Mouse (Mus musculus): ENCODE data around the gene BC024063. TPM values are rescaled to one million over a fixed set of nuclear protein-coding genes. Genes with fewer than 3 reads are reported as not detected.
"Not testable (repeated sequence)": the region's sequence is repeated elsewhere in the genome, so short reads cannot be mapped to it uniquely, and the experiment has no call there.

The BC024063 gene
- polyA plus RNA-seq (2014; fragmentation: Nextera tagmentation; extraction: Ambion mirVana): 8.4 and 8.6 TPM in 2 replicates

DNA sequence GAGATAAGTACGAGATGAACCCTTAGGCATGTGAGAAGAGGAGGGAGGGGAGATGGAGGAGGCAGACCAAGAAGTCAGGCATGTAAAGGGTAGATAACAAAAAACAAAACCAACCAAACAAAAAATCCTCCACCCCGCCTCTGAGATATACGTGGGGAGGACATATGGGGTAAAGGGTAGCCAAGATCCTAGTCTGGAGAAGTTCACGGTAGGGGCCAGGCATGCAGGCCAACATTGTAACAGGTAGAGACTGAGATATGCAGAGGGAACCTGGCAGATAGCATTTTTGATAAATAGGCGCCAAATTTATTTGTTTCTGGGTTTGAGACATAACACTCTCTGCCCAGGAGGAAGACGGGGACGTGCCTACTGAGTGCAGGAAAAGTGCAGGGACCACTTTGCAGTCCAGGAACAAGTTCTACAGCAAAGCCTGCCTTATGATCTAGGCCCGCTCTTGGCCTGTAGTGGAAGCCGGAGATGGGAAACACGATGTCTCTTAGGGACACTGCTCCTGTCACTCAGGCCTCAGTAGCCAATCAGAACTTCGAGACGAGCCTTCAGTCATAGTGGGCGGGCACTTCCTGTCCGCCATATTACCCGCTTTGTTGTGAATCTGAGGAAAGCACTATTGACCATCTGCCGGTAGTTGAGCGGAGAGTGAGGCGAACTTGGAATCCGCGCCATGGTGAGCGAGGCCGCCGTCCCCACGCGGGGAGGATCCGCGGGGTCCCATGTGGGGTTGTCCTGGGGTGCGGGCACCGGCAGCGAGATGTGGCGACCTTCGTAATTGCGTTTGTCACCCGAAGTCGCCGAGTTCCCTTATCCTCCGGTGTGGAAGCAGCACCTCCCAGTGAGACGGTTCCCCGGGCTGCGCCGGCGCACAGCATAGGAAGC lies at the start of gene BC024063:
Gene BC024063, plus strand, starts transcription at position 626 of the 894 bp plus-strand sequence.
- Histone ChIP-seq H3K4me2 (replicated peaks; ENCODE audit: low read depth, low read length) (peak within 1 kb of the TSS; percentile 39), H3K4me3 (ENCODE audit: low read length) (peak within 1 kb of the TSS; percentile 49), H3K9ac (ENCODE audit: low read depth, low read length) (peak within 1 kb of the TSS; percentile 56)
- not testable (repeated sequence) for H3K36me3 ChIP-seq (ENCODE audit: control insufficient read depth, insufficient read depth, low read length); H3K27ac ChIP-seq (ENCODE audit: low read depth, low read length); H3K27me3 ChIP-seq (ENCODE audit: control insufficient read depth, insufficient read depth, low read length); H3K4me1 ChIP-seq (ENCODE audit: control insufficient read depth, insufficient read depth, low read length); H3K9me3 ChIP-seq (ENCODE audit: control insufficient read depth, low read length)
- ATAC-seq (ENCODE audit: low FRiP score, low TSS enrichment): peak; percentile 99
- WGBS: 24% methylated on average over 37 of the region's 42 CpGs

- Histone ChIP-seq H3K4me1 (ENCODE audit: control insufficient read depth, insufficient read depth, low read length) (no peaks in the 10 kb centered on the region), H3K27me3 (ENCODE audit: control insufficient read depth, insufficient read depth, low read length) (no peaks in the 10 kb centered on the region), H3K27ac (ENCODE audit: low read depth, low read length) (no peak overlapping the region), H3K4me2 (replicated peaks; ENCODE audit: low read depth, low read length) (no peak overlapping the region), H3K4me3 (ENCODE audit: low read length) (no peak overlapping the region), H3K9ac (ENCODE audit: low read depth, low read length) (no peak overlapping the region), H3K9me3 (ENCODE audit: control insufficient read depth, low read length) (peaks cover 10% of the 10 kb centered on the region), H3K36me3 (ENCODE audit: control insufficient read depth, insufficient read depth, low read length) (no peaks in the 10 kb centered on the region)
- WGBS: 73% methylated on average over 2 of the region's 2 CpGs
- no peak for ATAC-seq (ENCODE audit: low FRiP score, low TSS enrichment)
These were observed 41.0 kb upstream of the BC024063 start for GRCm38 (mm10) chr10:82042191-82042590.

DNA sequence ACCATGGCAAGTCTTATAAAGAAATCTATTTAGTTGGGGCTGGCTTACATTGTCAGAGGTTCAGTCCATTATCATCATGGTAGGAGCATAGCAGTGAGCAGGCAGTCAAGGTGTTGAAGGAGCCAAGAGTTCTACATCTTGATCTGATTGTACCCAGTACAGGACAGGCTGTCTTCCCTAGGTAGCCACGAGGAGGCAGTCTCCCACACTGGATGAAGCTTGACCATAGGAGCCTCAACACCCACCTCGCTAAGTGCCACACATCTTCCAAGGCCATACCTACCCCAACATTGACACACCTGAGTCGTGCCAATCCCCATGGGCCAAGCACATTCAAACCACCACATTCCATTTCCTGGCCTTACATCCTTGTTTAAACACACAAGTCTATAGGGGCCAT lies 36.5 kb upstream of the BC024063 start:
- Histone ChIP-seq H3K36me3 (ENCODE audit: control insufficient read depth, insufficient read depth, low read length) (no peaks in the 10 kb centered on the region), H3K27ac (ENCODE audit: low read depth, low read length) (no peak overlapping the region), H3K4me1 (ENCODE audit: control insufficient read depth, insufficient read depth, low read length) (no peaks in the 10 kb centered on the region), H3K4me3 (ENCODE audit: low read length) (no peak overlapping the region), H3K9ac (ENCODE audit: low read depth, low read length) (no peak overlapping the region), H3K9me3 (ENCODE audit: control insufficient read depth, low read length) (peaks cover 32% of the 10 kb centered on the region), H3K27me3 (ENCODE audit: control insufficient read depth, insufficient read depth, low read length) (no peaks in the 10 kb centered on the region), H3K4me2 (replicated peaks; ENCODE audit: low read depth, low read length) (no peak overlapping the region)
- WGBS: 89% methylated on average over 3 of the region's 3 CpGs
- no peak for ATAC-seq (ENCODE audit: low FRiP score, low TSS enrichment)

GRCm38 (mm10) chr10:82047597-82048459 lies 35.3 kb upstream of the BC024063 start, which contains the start of gene Zfp873:
Gene Zfp873 (plus strand): TSS chr10:82048123.
- H3K27me3 ChIP-seq (ENCODE audit: control insufficient read depth, insufficient read depth, low read length): no peaks in the 10 kb centered on the region
- H3K9me3 ChIP-seq (ENCODE audit: control insufficient read depth, low read length): peaks cover 41% of the 10 kb centered on the region
- ATAC-seq (ENCODE audit: low FRiP score, low TSS enrichment): peak; percentile 99
- H3K4me1 ChIP-seq (ENCODE audit: control insufficient read depth, insufficient read depth, low read length): no peaks in the 10 kb centered on the region
- H3K27ac ChIP-seq (ENCODE audit: low read depth, low read length): peak within 1 kb of the TSS; percentile 93
- peak within 1 kb of the TSS; percentile 59 for H3K4me3 ChIP-seq (ENCODE audit: low read length)
- H3K36me3 ChIP-seq (ENCODE audit: control insufficient read depth, insufficient read depth, low read length): no peaks in the 10 kb centered on the region
- WGBS: 12% methylated on average over 31 of the region's 35 CpGs
- peak within 1 kb of the TSS; percentile 78 for H3K9ac ChIP-seq (ENCODE audit: low read depth, low read length)
- peak within 1 kb of the TSS; percentile 51 for H3K4me2 ChIP-seq (replicated peaks; ENCODE audit: low read depth, low read length)

GRCm38 (mm10) chr10:82048460-82048804 lies 34.7 kb upstream of the BC024063 start:
- not testable (repeated sequence) for H3K36me3 ChIP-seq (ENCODE audit: control insufficient read depth, insufficient read depth, low read length); ATAC-seq (ENCODE audit: low FRiP score, low TSS enrichment); H3K27me3 ChIP-seq (ENCODE audit: control insufficient read depth, insufficient read depth, low read length); H3K4me1 ChIP-seq (ENCODE audit: control insufficient read depth, insufficient read depth, low read length)
- 22% methylated on average over 10 of the region's 10 CpGs for WGBS
- H3K4me2 ChIP-seq (replicated peaks; ENCODE audit: low read depth, low read length): peak overlapping the region; percentile 51
- peaks cover 47% of the 10 kb centered on the region for H3K9me3 ChIP-seq (ENCODE audit: control insufficient read depth, low read length)
- peak overlapping the region; percentile 93; the same call in 1 of the 2 replicates for H3K27ac ChIP-seq (ENCODE audit: low read depth, low read length)
- H3K9ac ChIP-seq (ENCODE audit: low read depth, low read length): peak overlapping the region; percentile 78; the same call in 1 of the 2 replicates
- peak overlapping the region; percentile 59 for H3K4me3 ChIP-seq (ENCODE audit: low read length)

DNA sequence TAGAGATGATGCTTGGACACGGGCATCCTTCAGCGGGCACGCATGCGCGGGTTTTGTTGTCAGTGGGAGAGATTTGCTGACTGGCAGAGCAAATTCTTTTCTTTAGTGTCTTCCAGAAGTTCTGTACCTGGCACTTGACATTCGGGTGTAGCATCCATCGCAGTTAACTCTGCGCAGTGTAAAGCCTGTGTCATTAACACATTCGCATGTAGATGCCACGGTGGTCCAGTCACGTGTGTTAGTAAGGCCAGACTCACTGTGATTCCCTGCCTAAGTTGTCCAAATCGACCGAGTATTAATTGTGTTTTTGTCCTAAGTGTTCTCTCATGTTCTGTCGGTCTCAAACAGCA lies 444 bp downstream of the BC024063 start:
- not testable (repeated sequence) for H3K9me3 ChIP-seq (ENCODE audit: control insufficient read depth, low read length); H3K27ac ChIP-seq (ENCODE audit: low read depth, low read length); H3K4me1 ChIP-seq (ENCODE audit: control insufficient read depth, insufficient read depth, low read length); H3K36me3 ChIP-seq (ENCODE audit: control insufficient read depth, insufficient read depth, low read length); ATAC-seq (ENCODE audit: low FRiP score, low TSS enrichment); H3K27me3 ChIP-seq (ENCODE audit: control insufficient read depth, insufficient read depth, low read length)
- Histone ChIP-seq H3K4me2 (replicated peaks; ENCODE audit: low read depth, low read length) (peak overlapping the region; percentile 39), H3K9ac (ENCODE audit: low read depth, low read length) (peak overlapping the region; percentile 56; the same call in 1 of the 2 replicates), H3K4me3 (ENCODE audit: low read length) (peak overlapping the region; percentile 49)
- WGBS: 29% methylated on average over 11 of the region's 14 CpGs

DNA sequence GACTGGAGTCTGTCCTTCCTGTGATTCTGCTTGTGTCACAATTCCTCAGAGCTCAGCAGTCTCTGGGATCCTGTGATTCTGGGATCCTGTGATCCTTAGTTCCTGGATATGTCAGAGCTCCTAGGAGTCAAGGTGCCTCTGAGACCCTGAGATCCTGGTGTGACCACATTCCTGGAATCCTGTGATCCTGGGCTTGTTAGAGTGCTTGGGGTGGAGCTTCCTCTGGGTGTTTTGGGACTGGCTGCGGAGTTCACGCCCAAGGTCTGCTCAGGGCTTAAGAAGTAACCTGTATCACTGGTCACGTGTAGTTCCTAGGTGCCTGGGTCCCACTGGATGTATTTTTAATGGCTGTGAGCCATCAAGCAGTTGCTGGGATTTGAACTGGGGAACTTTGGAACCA lies 34.1 kb downstream of the BC024063 start:
- Histone ChIP-seq H3K9ac (ENCODE audit: low read depth, low read length) (no peak overlapping the region), H3K9me3 (ENCODE audit: control insufficient read depth, low read length) (peaks cover 37% of the 10 kb centered on the region), H3K27me3 (ENCODE audit: control insufficient read depth, insufficient read depth, low read length) (no peaks in the 10 kb centered on the region), H3K36me3 (ENCODE audit: control insufficient read depth, insufficient read depth, low read length) (no peaks in the 10 kb centered on the region), H3K4me2 (replicated peaks; ENCODE audit: low read depth, low read length) (no peak overlapping the region), H3K27ac (ENCODE audit: low read depth, low read length) (no peak overlapping the region), H3K4me1 (ENCODE audit: control insufficient read depth, insufficient read depth, low read length) (no peaks in the 10 kb centered on the region), H3K4me3 (ENCODE audit: low read length) (no peak overlapping the region)
- 82% methylated on average over 3 of the region's 3 CpGs for WGBS
- ATAC-seq (ENCODE audit: low FRiP score, low TSS enrichment): no peak

- H3K27ac ChIP-seq (ENCODE audit: low read depth, low read length): peak within 1 kb of the TSS; percentile 63; the same call in 1 of the 2 replicates
- H3K9ac ChIP-seq (ENCODE audit: low read depth, low read length): peak within 1 kb of the TSS; percentile 73
- WGBS: 2% methylated on average over 41 of the region's 41 CpGs
- H3K9me3 ChIP-seq (ENCODE audit: control insufficient read depth, low read length): peaks cover 44% of the 10 kb centered on the region
- peak within 1 kb of the TSS; percentile 50 for H3K4me2 ChIP-seq (replicated peaks; ENCODE audit: low read depth, low read length)
- no peaks in the 10 kb centered on the region for H3K4me1 ChIP-seq (ENCODE audit: control insufficient read depth, insufficient read depth, low read length)
- H3K27me3 ChIP-seq (ENCODE audit: control insufficient read depth, insufficient read depth, low read length): no peaks in the 10 kb centered on the region
- peak; percentile 99 for ATAC-seq (ENCODE audit: low FRiP score, low TSS enrichment)
- H3K36me3 ChIP-seq (ENCODE audit: control insufficient read depth, insufficient read depth, low read length): no peaks in the 10 kb centered on the region
- H3K4me3 ChIP-seq (ENCODE audit: low read length): peak within 1 kb of the TSS; percentile 75
These were observed 44.8 kb downstream of the BC024063 start, which contains the start of gene AU041133 for GRCm38 (mm10) chr10:82127850-82128401. Gene AU041133 (plus strand): TSS chr10:82128013.

Measured in kidney, embryonic 14.5 days (tissue).